Mouse (Mus musculus) urinary bladder, postnatal 4 days (tissue): ENCODE results near the gene Olfr214.
"Not testable (repeated sequence)": the region's sequence is repeated elsewhere in the genome, so short reads cannot be mapped to it uniquely, and the experiment has no call there.

ENCODE experiments used
- DNase-seq, 2 experiments: peaks; one replicate each; pipeline ENCODE4 v3.0.0; 2021 to 2022; ENCODE audit warnings: low spot score in 2 of 2

The Olfr214 gene

DNA sequence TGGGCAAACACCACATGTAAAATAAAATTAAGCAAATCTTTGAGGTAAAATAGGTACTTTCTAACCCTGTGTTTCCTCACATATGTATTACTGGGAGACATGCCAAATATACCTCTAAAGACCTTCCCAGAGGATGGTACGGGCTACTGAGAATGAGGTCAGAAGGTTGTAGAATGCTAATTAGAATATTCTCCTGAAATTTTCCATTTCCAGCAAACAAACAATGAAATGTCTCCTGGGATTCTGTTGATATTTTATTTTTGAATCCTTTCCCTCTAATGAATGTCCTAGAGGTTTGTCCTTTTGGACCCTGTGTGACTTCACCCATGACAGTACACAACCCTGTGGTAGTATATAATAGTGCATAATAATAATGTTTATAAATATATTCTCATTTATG lies at the start of gene Olfr214:
Gene Olfr214, plus strand, starts transcription at position 301 of the 400 bp plus-strand sequence.
- no peak for DNase-seq

DNA sequence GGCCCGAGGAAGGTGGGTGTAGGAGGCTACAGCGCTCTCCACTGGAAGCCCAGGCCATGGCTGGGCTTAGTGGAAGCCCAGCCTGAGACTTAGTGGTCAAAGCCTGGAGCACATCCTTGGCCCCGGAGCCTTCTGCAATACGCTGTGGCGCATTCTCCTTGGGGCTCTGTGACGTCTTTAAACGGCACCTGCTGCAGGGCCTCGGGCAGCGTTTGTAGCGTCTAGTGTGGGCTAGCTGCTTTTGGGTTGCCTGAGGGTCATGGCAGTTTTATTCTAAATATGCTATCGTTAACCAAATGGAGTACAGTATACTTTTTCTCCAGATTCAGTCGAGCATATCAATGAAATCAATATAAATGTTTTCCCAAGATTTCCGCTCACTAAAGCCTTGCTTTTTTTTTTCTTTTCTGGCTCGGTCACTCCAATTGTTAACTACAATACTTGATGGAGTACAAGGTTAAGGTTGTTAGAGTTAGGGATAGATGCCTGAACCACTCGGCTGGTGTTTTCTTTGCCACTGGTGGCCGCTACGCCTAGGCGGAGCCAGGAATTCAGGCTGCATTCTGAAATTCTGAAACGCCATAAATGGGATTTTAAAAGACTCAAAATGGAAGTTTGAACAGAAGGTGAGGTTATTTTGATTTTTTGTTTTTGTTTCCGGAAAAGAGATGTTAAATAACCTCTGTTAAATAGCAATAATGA lies 47.6 kb upstream of the Olfr214 start, which contains the start of gene Olfr212:
Gene Olfr212, plus strand, starts transcription at position 215 of the 702 bp plus-strand sequence.
- not testable (repeated sequence) for DNase-seq

DNA sequence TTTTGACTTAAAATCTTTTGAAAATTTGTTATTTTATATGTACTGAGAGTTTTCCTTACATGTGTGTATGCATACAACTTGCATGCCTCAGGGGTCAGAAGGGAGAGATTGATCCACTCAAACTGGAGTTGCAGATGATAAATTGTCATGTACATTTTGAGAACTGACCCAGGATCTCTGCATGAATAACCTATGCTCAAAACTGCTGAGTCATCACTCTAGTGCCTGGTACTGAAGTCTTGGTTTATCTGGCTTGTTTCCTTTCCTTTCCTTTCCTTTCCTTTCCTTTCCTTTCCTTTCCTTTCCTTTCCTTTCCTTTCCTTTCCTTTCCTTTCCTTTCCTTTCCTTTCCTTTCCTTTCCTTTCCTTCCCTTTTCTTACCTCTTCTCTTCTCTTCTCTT lies 39.2 kb upstream of the Olfr214 start:
- DNase-seq = no peak

DNA sequence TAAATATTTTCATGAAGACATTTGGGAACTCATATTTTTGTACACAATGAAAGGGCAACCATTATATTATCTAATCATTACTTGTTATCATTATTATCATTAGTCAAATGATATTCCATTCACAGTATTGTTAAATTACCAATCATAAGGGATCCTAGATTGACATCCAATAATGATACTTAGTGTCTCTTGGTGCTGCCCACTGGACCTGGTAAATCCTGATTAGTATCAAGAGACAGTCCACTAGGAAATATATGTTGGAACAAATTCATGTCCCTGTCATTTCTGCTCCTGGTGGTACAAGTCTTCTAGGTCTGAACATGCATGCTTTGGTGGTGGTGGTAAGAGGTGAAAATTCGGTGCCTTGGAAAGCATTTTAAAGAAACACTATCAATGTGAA lies 15.9 kb upstream of the Olfr214 start, which contains the start of gene Olfr213:
Gene Olfr213, plus strand, starts transcription at position 301 of the 400 bp plus-strand sequence.
- no peak for DNase-seq

DNA sequence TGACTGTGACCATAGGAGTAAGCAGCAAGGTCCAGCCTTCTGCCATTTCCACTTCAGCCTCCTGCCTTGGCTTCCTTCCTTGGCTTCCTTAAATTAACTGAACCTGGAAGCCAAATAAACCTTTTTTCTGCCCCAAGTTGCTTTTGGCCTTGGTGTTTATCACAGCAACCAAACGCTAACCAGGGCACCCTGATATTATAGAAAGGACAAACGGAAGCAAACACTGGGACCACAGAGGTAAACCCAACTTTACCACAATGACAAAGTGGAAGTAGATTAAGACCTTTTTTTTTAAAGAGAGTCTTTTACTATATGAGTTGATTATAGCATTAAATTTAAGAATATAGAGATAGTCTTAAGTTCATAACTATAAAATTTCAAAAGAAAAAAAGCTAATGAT lies 11.5 kb upstream of the Olfr214 start:
- DNase-seq = no peak

DNA sequence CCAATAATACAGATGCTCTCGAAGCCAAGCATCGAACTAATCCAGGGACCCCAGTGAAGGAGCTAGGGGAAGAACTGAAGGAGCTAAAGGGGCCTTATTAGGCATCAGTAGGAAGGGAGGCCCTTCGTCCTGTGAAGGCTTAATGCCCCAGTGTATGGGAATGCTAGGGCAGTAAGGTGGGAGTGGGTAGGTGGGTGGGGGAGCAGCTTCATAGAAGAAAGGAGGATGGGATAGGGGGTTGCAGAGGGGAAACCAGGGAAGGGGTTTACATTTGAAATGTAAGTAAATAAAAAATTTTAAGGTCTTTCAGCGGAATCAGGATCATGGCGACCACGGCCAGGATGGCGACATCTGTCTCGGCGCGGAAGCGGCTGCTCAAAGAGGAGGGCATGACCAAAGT lies 3.2 kb upstream of the Olfr214 start, which contains the start of gene Gm5580:
Gene Gm5580, plus strand, starts transcription at position 301 of the 400 bp plus-strand sequence.
- not testable (repeated sequence) for DNase-seq

DNA sequence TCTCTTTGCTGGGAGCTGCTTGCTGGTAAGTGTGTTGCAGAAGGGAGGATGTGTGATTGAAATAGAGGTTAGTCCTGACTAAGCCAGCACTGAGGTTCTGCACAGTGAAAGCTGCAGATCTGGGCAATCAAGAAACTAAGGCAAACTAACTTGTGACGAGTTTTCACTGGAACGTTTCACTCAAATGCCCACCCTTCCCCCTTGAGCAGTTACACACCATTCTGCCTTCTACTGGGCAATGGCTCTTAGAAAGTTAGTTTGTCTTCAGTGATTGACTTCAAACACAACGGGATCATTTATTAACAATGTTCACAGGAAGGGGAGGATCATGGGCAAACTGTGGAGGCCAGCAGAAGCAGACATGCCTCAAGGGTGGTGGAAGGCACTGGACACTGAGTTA lies 917 bp downstream of the Olfr214 start:
- no peak for DNase-seq

DNA sequence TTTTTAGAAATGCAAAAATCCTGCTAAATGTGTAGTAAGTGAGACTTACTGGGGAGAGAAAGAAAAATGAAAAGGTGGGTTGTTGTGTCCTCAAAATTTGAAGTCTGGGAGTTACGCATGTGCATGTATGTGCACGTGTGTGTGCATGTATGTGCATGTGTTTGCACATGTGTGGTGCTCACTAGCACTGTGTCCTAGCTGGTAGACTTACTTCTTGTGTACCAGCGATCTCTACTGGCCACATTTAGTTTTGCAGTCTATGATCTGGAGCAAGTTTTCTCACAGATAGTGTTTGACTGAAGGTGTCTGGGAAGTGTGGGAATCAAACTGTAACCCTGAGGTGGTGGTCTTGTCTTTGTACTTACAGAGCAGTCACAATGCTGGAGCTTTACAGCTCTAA lies 15.8 kb downstream of the Olfr214 start:
- no peak for DNase-seq

DNA sequence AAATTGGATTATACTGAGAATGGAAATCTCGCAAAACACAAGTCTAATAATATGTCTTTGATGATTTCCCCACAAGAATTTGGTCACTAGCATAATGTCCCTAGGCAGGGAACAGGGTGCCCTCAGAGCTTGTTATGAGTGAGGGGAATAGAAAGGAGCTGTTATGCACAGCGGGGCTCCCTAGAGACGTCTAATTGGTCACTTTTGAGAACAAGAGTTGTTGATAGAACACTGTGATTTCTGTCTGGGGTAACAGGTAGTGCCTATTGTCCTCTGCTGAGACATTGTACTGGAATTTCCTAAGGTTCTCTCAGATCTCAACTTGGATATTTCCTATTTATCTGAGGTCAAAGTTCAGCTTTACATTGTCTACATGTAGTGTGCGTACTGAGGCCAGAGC lies 30.1 kb downstream of the Olfr214 start, which contains the start of gene Olfr215:
Gene Olfr215, minus strand, starts transcription at position 101 of the 400 bp plus-strand sequence.
- no peak for DNase-seq

DNA sequence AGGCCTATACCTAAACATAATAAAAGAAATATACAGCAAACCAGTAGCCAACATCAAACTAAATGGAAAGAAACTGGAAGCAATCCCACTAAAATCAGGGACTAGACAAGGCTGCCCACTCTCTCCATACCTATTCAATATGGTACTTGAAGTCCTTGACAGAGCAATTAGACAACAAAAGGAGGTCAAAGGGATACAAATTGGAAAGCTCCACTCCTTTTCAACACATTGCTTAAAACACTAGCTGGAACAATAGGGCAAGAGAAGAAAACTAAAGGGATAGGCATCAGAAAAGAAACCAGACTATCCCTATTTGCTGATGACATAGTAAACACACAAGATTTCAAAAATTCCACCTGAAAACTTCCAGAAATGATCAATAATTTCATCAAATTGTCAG lies 46.9 kb downstream of the Olfr214 start:
- DNase-seq = not testable (repeated sequence)

DNA sequence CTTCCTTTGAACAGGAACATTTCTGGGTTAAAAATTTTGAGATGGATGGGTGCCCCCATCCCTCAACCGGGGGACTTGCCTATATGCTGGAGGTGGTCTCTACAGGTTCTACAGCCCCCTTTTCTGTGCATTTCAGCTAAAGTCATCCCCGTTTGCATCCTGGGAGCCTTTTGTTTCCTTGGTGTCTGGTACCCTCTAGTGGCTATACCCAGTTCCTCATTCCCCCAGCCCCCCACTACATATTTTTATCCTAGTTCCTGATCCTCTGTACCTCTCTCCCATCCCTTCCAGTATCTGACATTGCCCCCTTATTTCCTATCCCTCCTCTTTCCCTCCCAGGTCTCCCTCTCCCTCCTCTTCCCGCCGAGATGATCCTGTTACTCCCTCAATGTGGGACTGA lies 53.2 kb downstream of the Olfr214 start:
- DNase-seq = no peak
